Mouse (Mus musculus): Measurements from ENCODE around the gene Afg1l.

DNA sequence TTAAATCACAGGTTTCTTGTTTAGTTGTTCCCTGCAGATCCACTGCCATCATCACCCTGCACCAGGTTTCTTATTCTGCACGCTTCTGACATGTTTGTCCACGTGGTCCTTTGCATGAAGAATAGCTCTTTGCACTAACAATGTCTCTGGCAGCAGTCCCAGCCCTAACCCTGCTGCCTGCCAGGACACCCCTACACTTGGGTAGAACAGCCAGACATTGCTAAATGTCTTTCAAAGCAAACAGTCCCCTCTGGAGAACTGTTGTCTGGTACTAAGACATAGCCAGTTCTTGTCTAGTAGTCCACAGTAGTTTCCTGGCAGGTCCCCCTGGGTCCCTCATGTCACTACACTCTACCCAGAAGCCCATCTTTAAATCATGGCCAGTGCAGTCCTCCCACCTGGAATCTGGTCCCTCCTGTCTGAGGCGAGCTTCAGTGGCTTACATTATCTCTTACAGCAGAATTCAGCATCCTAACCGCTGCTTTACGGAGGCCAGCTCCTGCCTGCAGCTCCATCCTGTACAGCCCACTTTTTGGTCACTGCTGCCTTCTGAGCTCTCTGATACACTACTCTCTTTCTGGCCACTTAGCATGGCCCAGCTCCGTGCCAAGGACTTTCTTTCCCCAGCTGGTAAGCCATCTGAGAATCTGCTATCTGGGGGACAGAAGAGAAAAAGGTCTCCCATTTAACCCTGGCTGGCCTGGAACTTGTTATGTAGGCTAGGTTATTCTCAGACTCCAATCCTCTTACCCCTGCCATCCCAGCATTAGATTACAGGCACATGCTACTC, 67.4 kb downstream of the Afg1l start:
- TF ChIP-seq POLR2A (IDR thresholded peaks at IDR 0.05; ENCODE audit: low read depth, low read length) (no peak), CTCF (IDR thresholded peaks at IDR 0.05; ENCODE audit: extremely low read depth, insufficient read length, insufficient replicate concordance, low read depth, low read length) (no peak)
